Mouse (Mus musculus): ENCODE results near the gene Lcn2.

Gene Lcn2

DNA sequence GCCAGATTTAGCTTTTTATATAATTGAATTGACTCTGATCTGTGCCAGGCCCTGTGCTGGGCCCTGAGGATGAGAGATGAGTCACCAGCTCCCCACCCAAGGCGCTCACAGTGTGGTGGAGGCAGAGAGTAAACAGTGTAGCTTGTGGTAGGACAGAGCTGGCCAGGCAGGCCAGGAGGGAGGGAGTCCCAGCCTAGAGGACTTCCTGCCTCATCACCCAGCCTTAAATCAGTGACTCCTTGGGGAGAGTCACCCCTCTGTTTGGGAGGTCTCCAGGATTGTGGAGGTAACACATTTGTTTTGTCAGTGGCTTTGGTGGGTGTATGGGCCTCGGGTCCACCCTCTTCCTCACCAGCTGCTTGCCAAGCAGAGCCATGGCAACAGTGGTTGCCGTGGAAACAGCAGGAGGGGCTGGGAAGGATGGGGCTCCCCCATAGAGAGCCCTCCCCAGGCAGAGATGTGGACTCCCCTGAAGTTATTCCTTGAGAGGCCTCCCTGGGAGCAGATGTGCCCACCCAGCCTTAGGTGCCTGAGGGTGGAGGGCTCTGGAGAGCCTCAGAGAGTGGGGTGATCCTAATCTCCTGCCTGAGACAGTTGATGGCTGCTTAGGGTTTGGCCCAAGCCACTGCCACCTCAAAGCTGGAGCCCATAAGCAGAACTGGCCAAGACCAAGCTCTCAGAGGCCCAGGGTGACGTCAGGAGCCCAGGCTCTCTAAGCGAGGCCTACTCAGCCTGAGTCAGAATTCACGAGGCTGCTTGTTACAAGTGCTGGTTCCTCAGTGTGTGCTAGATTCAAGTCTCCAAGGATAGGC is 45.3 kb downstream of the Lcn2 start:
- DNase-seq: peak; percentile 53 to 59

DNA sequence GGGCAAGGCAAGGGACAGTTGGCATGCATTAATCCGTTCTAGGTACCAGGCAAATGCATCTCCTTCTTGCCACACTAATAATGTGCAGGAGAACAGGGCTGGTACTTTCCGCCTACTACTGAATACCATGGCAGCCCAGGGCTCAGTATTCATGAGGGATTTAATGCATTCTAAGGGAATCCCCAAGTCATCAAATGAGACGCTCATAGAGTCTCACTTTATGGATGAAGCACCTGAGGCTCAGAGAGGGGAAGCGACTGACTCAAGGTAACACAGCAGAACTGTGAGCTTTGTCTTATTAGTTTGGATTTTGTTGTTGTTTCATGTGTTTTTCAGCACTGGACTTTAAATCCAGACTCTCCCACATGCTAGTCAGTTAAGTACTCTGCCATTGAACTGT is 46.0 kb downstream of the Lcn2 start:
- peak in 1 of 2 experiments; percentile 8 for DNase-seq

DNA sequence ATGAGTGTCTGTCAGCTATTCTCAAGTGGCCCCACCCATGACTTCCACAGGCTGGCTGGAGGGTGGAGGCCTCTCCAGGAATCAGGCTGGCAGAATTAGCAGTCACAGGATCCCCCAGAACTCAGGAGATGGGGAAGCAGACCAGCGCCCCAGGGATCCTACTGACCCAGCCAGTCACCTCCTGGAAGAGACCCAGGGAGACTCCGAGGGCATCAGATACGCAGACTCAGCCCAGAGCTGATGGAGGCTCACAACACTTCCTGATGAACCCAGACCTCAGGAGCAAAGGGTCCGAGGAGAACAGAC is 46.5 kb downstream of the Lcn2 start:
- DNase-seq: peak in 1 of 2 experiments; percentile 10

DNA sequence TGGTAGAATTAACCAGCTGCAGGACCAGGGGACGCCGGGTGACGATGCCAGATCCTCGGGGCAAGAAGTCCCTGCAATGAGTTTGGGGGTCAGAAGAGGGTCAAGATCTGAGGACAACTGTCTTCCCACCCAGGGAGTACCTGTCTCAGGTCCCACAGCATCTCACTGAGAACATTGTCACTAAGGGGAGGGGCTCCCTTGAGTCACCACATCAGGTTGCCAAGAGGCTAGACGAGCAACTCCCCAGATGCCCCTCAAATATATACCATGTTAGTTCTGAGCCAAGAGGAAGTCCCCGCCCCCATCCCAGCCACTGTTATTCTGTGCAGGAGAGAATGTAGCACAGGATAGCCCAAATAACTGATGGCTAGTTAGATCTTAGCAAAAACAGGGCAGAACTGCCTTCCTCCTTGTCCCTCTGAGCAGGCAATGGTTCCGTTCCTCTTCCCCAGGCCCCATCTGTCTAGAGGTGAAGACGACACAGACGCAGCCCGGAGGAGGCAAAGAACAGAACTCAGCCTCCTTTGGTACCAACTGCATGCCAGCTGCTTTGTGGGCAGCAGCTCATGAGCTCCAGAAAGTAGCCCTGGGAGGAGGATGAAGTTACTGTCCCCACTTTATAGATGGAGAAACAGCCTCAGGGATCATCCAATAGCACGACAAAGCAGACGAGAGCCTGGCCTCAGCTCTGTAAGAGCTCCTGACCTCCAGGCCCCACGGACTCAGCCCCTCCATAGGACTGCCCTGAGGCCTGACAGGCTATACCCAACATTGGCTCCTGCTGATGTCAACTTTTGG is 47.0 kb downstream of the Lcn2 start:
- peak in 1 of 2 experiments; percentile 12 for DNase-seq

DNA sequence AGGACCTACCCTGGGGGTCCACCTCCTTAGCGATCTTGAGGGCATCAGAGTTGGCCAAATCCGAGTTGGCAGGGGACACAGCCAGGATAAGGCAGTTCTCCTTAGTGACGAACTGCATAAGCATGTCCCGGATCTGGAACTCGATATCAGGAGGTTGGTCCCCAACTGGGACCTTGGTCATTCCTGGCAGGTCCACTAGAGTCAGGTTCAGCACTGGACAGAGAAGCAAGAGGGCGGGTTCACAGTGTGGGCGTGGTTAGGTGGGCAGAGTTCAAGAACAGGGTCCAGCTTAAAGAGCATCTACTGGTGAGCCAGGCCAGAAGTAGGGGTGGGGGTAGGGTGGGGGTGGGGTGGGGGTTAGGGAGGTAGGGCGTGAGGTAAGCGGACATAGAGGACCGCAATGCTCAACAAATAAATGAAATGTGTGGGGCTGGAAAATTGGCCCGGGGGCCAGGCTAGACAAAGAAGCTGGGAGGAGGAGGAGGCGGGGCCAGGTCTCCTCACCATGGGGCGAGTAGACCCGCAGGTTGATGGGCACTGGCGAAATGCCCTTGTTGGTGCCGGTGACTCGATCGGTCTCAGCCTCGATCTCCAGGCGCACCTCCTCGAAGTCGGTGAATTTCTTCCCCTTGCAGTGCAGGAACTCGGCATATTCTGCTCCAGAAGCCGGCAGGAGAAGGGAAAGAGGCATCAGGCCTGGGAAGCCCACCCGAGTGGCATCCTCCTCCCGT is 48.0 kb downstream of the Lcn2 start:
- no peak for DNase-seq

DNA sequence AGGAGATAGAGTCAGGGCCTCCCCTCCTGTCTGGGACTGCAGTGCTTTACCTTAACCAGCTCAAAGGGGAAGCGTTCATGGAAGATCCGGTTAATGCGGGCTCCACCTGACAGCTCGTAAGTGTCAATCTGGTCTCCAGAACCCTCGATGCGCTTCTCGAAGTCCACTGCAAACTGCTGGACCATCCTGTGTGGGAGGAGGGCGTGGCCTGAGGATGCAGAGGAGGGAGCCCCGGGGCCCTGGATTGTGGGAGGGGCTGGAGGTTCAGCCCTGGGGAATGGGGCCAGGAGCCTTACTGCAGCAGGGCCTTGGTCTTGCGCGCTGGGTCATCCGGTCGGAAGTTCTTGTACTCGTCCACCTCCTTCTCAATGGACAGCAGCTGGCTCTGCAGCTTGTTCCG is 52.2 kb downstream of the Lcn2 start:
- peak in 1 of 2 experiments; percentile 4 for DNase-seq
